Mouse (Mus musculus) erythroblast, embryonic 14.5 days (primary cell): ENCODE measurements around the gene Ccnyl1.

Experiments
- GATA1 ChIP-seq: IDR thresholded peaks from 2 replicates; pipeline ENCODE4 v1.6.1; 2012; ENCODE audit warnings: low read length, inconsistent platforms, mixed read lengths
- TAL1 ChIP-seq: IDR thresholded peaks from 3 replicates; pipeline ENCODE4 v1.6.1; 2012; ENCODE audit warnings: low read length, inconsistent platforms, mixed read lengths

GRCm38 (mm10) chr1:64742741-64743408 is 52.6 kb downstream of the Ccnyl1 start:
- TF ChIP-seq TAL1 (no peak), GATA1 (no peak)
